Mouse (Mus musculus) kidney, adult 2 months (tissue): Measurements from ENCODE around the gene Itch.
"Not testable (repeated sequence)": the region's sequence is repeated elsewhere in the genome, so short reads cannot be mapped to it uniquely, and the experiment has no call there.

Source experiments
- CTCF ChIP-seq: fragments of 200-500 bp; conservative IDR thresholded peaks from 2 replicates; pipeline ENCODE4 v1.5.1; 2011; ENCODE audit warnings: low read depth, mild to moderate bottlenecking, control low read depth, low read length, moderate library complexity, mixed read lengths; ENCODE audit not compliant: insufficient read depth, insufficient read length
- POLR2A ChIP-seq: fragments of 200-500 bp; IDR thresholded peaks from one replicate; pipeline ENCODE4 v1.6.1; 2011; ENCODE audit warnings: low read depth, low read length, control low read depth

GRCm38 (mm10) chr2:155107276-155107675 lies 26.0 kb upstream of the Itch start:
- not testable (repeated sequence) for TF ChIP-seq CTCF, POLR2A
